Mouse (Mus musculus): Measurements from ENCODE around the gene Slamf9. TPM values are rescaled to one million over a fixed set of nuclear protein-coding genes. Genes with fewer than 3 reads are reported as not detected.

The Slamf9 gene
- total and polyA plus RNA-seq, 3 experiments = 0.38 TPM; not detected in 2

DNA sequence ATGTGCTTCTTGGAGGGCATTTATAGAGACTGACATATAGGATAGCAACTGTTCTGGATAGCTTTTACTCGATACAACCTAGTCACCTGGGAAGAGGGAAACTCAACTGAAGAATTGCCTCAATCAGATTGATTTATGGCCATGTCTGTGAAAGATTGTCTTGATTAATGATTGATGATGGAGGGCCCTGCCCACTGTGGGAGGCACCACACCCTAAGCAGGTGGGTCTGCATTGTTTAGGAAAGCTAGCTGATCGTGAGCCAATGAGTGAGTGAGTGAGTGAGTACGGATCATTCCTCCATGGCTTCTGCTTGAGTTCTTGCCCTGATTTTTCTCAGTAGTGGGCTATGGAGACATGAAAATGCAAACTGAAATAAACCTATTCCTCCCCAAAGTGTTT, 34.6 kb upstream of the Slamf9 start:
- DNase-seq (ENCODE audit: low read depth, low spot score) = no peak
- Histone ChIP-seq H3K79me2 (ENCODE audit: control insufficient read depth, insufficient read depth, low read length, poor library complexity) (no peaks in the 10 kb centered on the region), H3K4me3 (ENCODE audit: control insufficient read depth in 1 of 2, insufficient read depth in 1 of 2, low read depth in 2 of 2, low read length in 2 of 2) (no peak overlapping the region), H3K36me3 (ENCODE audit: control insufficient read depth in 1 of 2, insufficient read depth in 2 of 2, low read length in 2 of 2) (no peaks in the 10 kb centered on the region), H3K9me3 (replicated peaks; ENCODE audit: insufficient read depth, low read length) (no peaks in the 10 kb centered on the region), H3K9ac (ENCODE audit: control insufficient read depth, low read depth, low read length, poor library complexity, severe bottlenecking) (no peak overlapping the region), H3K4me1 (ENCODE audit: control insufficient read depth in 1 of 2, insufficient read depth in 2 of 2, low read length in 2 of 2) (no peaks in the 10 kb centered on the region), H3K27ac (ENCODE audit: control insufficient read depth, low read depth, low read length) (no peak overlapping the region), H3K27me3 (ENCODE audit: control insufficient read depth in 1 of 2, insufficient read depth in 2 of 2, low read length in 2 of 2) (peaks cover 20 to 24% of the 10 kb centered on the region in 2 experiments)
- TF ChIP-seq USF1 (IDR thresholded peaks at IDR 0.05; ENCODE audit: low read depth, low read length) (no peak), POLR2A (IDR thresholded peaks at IDR 0.05; ENCODE audit: control insufficient read depth in 1 of 2, insufficient read depth in 1 of 2, low read depth in 1 of 2, low read length in 2 of 2, poor library complexity in 1 of 2) (no peak), HCFC1 (IDR thresholded peaks at IDR 0.05; ENCODE audit: low read depth, low read length) (no peak), UBTF (IDR thresholded peaks at IDR 0.05; ENCODE audit: borderline replicate concordance, insufficient read depth, low read depth, low read length) (no peak), TBP (IDR thresholded peaks at IDR 0.05; ENCODE audit: low read depth, low read length) (no peak), POLR2AphosphoS2 (IDR thresholded peaks at IDR 0.05; ENCODE audit: low read length) (no peak), TCF12 (IDR thresholded peaks at IDR 0.05; ENCODE audit: low read depth, low read length) (no peak), RCOR1 (IDR thresholded peaks at IDR 0.05; ENCODE audit: low read depth, low read length) (no peak), ELF1 (IDR thresholded peaks at IDR 0.05; ENCODE audit: low read depth, low read length) (no peak)

- Histone ChIP-seq H3K27me3 (ENCODE audit: control insufficient read depth in 1 of 2, insufficient read depth in 2 of 2, low read length in 2 of 2) (peaks cover 16 to 17% of the 10 kb centered on the region in 2 experiments), H3K27ac (ENCODE audit: control insufficient read depth, low read depth, low read length) (no peak overlapping the region)
These were observed 33.2 kb upstream of the Slamf9 start for GRCm38 (mm10) chr1:172441935-172442445.

GRCm38 (mm10) chr1:172450226-172450625, 24.9 kb upstream of the Slamf9 start:
- Histone ChIP-seq H3K27ac (ENCODE audit: control insufficient read depth, low read depth, low read length) (no peak overlapping the region), H3K9me3 (replicated peaks; ENCODE audit: insufficient read depth, low read length) (no peaks in the 10 kb centered on the region), H3K27me3 (ENCODE audit: control insufficient read depth in 1 of 2, insufficient read depth in 2 of 2, low read length in 2 of 2) (peaks cover 0 to 5% of the 10 kb centered on the region in 2 experiments; a peak in 2 of 4 replicates), H3K36me3 (ENCODE audit: control insufficient read depth in 1 of 2, insufficient read depth in 2 of 2, low read length in 2 of 2) (no peaks in the 10 kb centered on the region), H3K4me3 (ENCODE audit: control insufficient read depth in 1 of 2, insufficient read depth in 1 of 2, low read depth in 2 of 2, low read length in 2 of 2) (no peak overlapping the region), H3K9ac (ENCODE audit: control insufficient read depth, low read depth, low read length, poor library complexity, severe bottlenecking) (no peak overlapping the region), H3K4me1 (ENCODE audit: control insufficient read depth in 1 of 2, insufficient read depth in 2 of 2, low read length in 2 of 2) (no peaks in the 10 kb centered on the region), H3K79me2 (ENCODE audit: control insufficient read depth, insufficient read depth, low read length, poor library complexity) (no peaks in the 10 kb centered on the region)
- TF ChIP-seq E2F4 (IDR thresholded peaks at IDR 0.05; ENCODE audit: borderline replicate concordance, low read depth, low read length) (no peak), CTCF (IDR thresholded peaks at IDR 0.05 in 2 of 3, conservative IDR thresholded peaks at IDR 0.05 in 1 of 3; ENCODE audit: control insufficient read depth in 1 of 3, insufficient read depth in 1 of 3, low read depth in 2 of 3, low read length in 3 of 3, poor library complexity in 1 of 3, severe bottlenecking in 1 of 3) (0 out of 6 replicates have a peak, but pooled peaks of 1 of the 3 experiments have one; percentile 5)
- peak; percentile 10 for DNase-seq (ENCODE audit: low read depth, low spot score)

More at GRCm38 (mm10) chr1:172441935-172442445, 33.2 kb upstream of the Slamf9 start:
- no peaks in the 10 kb centered on the region for H3K36me3 ChIP-seq (ENCODE audit: control insufficient read depth in 1 of 2, insufficient read depth in 2 of 2, low read length in 2 of 2)
- H3K79me2 ChIP-seq (ENCODE audit: control insufficient read depth, insufficient read depth, low read length, poor library complexity) = no peaks in the 10 kb centered on the region
- no peaks in the 10 kb centered on the region for H3K9me3 ChIP-seq (replicated peaks; ENCODE audit: insufficient read depth, low read length)
- no peaks in the 10 kb centered on the region for H3K4me1 ChIP-seq (ENCODE audit: control insufficient read depth in 1 of 2, insufficient read depth in 2 of 2, low read length in 2 of 2)
- no peak overlapping the region for H3K9ac ChIP-seq (ENCODE audit: control insufficient read depth, low read depth, low read length, poor library complexity, severe bottlenecking)
- no peak for DNase-seq (ENCODE audit: low read depth, low spot score)
- H3K4me3 ChIP-seq (ENCODE audit: control insufficient read depth in 1 of 2, insufficient read depth in 1 of 2, low read depth in 2 of 2, low read length in 2 of 2) = no peak overlapping the region
- no peak for TF ChIP-seq KAT2A (conservative IDR thresholded peaks at IDR 0.05; ENCODE audit: low read depth, low read length)
- no peak for TF ChIP-seq HCFC1 (IDR thresholded peaks at IDR 0.05; ENCODE audit: low read depth, low read length)

Data from MEL (cell line).